Mouse (Mus musculus): Measurements from ENCODE around the gene Cyp3a57.
"Not testable (repeated sequence)": the region's sequence is repeated elsewhere in the genome, so short reads cannot be mapped to it uniquely, and the experiment has no call there.

Cyp3a57 gene

GRCm38 (mm10) chr5:145344941-145345340 lies at the start of gene Cyp3a57:
Gene Cyp3a57 (plus strand): TSS chr5:145345279.
- no peak for DNase-seq

- no peak for DNase-seq
Measured at GRCm38 (mm10) chr5:145300469-145300868, 44.6 kb upstream of the Cyp3a57 start.

GRCm38 (mm10) chr5:145301796-145302195 lies 43.3 kb upstream of the Cyp3a57 start:
- DNase-seq = not testable (repeated sequence)

GRCm38 (mm10) chr5:145302424-145302823 lies 42.7 kb upstream of the Cyp3a57 start:
- no peak for DNase-seq

- DNase-seq = not testable (repeated sequence)
Measured at GRCm38 (mm10) chr5:145306953-145307352, 38.1 kb upstream of the Cyp3a57 start.

- DNase-seq = not testable (repeated sequence)
Measured at GRCm38 (mm10) chr5:145307811-145308210, 37.3 kb upstream of the Cyp3a57 start.

- no peak for DNase-seq
Measured at GRCm38 (mm10) chr5:145313845-145314244, 31.2 kb upstream of the Cyp3a57 start.

GRCm38 (mm10) chr5:145317141-145317540 lies 27.9 kb upstream of the Cyp3a57 start:
- DNase-seq = no peak

GRCm38 (mm10) chr5:145338756-145339155 lies 6.3 kb upstream of the Cyp3a57 start:
- DNase-seq = not testable (repeated sequence)

- no peak for DNase-seq
Measured at GRCm38 (mm10) chr5:145349697-145350096, 4.6 kb downstream of the Cyp3a57 start.

- no peak for DNase-seq
Measured at GRCm38 (mm10) chr5:145353081-145353480, 8.0 kb downstream of the Cyp3a57 start.

GRCm38 (mm10) chr5:145415416-145415815 lies 70.3 kb downstream of the Cyp3a57 start:
- DNase-seq = not testable (repeated sequence)

GRCm38 (mm10) chr5:145422287-145422686 lies 77.2 kb downstream of the Cyp3a57 start:
- DNase-seq = no peak

GRCm38 (mm10) chr5:145431004-145431403 lies 85.9 kb downstream of the Cyp3a57 start:
- no peak for DNase-seq

GRCm38 (mm10) chr5:145433688-145434087 lies 88.6 kb downstream of the Cyp3a57 start:
- DNase-seq = no peak

Data from right cerebral cortex, postnatal 14 days (tissue).